Mouse (Mus musculus) kidney, embryonic 14.5 days (tissue): ENCODE measurements at regions not wholly inside any gene's neighbourhood (a gene's known extent, or its start where the extent isn't known, plus 50 kb on each side); places are given as distances from the start of the nearest gene placed in this dataset.

ENCODE experiments used
- ATAC-seq: fragments of 200-750 bp; cut with Nextera tagmentation; 2 replicates; pipeline ENCODE4 v1.8.0; 2017; ENCODE audit warnings: moderate number of reproducible peaks, mild to moderate bottlenecking, moderate TSS enrichment, moderate library complexity; ENCODE audit not compliant: low FRiP score, low TSS enrichment
- H3K27ac ChIP-seq: fragments of 300-500 bp; sonication (generic); 2 replicates; pipeline ENCODE4 v1.5.1; 2014; ENCODE audit warnings: low read depth, mild to moderate bottlenecking, low read length, moderate library complexity, mixed read lengths
- H3K27me3 ChIP-seq: fragments of 300-500 bp; sonication (generic); 2 replicates; pipeline ENCODE4 v1.6.1; 2014; ENCODE audit warnings: mild to moderate bottlenecking, low read length; ENCODE audit not compliant: control insufficient read depth, insufficient read depth
- H3K36me3 ChIP-seq: fragments of 300-500 bp; sonication (generic); 2 replicates; pipeline ENCODE4 v1.6.1; 2014; ENCODE audit warnings: low read length, mixed read lengths; ENCODE audit not compliant: control insufficient read depth, insufficient read depth
- H3K4me1 ChIP-seq: fragments of 300-500 bp; sonication (generic); 2 replicates; pipeline ENCODE4 v1.6.1; 2014; ENCODE audit warnings: low read length, mixed read lengths; ENCODE audit not compliant: control insufficient read depth, insufficient read depth
- H3K4me2 ChIP-seq: fragments of 300-500 bp; sonication (generic); replicated peaks from 2 replicates; pipeline ENCODE4 v1.6.1; 2014; ENCODE audit warnings: low read depth, mild to moderate bottlenecking, low read length
- H3K4me3 ChIP-seq: fragments of 300-500 bp; sonication (generic); 2 replicates; pipeline ENCODE4 v1.5.1; 2014; ENCODE audit warnings: mild to moderate bottlenecking, low read length
- H3K9ac ChIP-seq: fragments of 300-500 bp; sonication (generic); 2 replicates; pipeline ENCODE4 v1.6.1; 2014; ENCODE audit warnings: low read depth, mild to moderate bottlenecking, low read length, moderate library complexity
- H3K9me3 ChIP-seq: fragments of 300-500 bp; sonication (generic); 2 replicates; pipeline ENCODE4 v1.6.1; 2016; ENCODE audit warnings: low read length; ENCODE audit not compliant: control insufficient read depth
- WGBS: fragments of 180-500 bp; shearing (Covaris S2); extraction: QIAGEN DNeasy Blood & Tissue Kit; methylation state at CpG from one replicate; pipeline ENCODE4 v1.1.7; 2014; 5-methylcytosine and 5-hydroxymethylcytosine counted together

- Histone ChIP-seq H3K9ac (no peak overlapping the region), H3K27me3 (no peaks in the 10 kb centered on the region), H3K36me3 (no peaks in the 10 kb centered on the region), H3K4me2 (no peak overlapping the region), H3K27ac (no peak overlapping the region), H3K4me1 (no peaks in the 10 kb centered on the region), H3K4me3 (no peak overlapping the region), H3K9me3 (no peaks in the 10 kb centered on the region)
- 83% methylated on average over 1 of the region's 1 CpGs for WGBS
- ATAC-seq = no peak
Measured at GRCm38 (mm10) chr16:24192013-24192412, 201.3 kb upstream of the Lpp start.

DNA sequence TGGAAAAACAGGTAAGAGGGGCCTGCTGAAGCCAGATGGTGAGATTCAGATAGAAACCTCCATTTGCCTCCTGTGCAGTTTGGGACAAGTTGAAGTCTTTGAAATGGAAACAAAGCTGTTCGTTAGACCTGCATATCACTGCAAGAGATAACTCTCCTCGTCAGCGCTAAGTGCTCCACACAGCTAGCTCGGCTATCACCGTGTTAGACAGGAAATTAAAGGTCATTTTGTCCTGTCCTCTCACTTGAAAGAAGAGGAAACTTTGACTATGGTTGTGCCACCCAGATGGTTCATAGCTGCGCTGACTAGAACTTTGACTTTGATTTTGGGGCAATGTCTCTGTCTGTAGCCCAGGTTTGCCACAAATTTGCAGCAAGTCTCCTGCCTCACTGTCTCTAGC, 198.5 kb upstream of the Bcl6 start:
- Histone ChIP-seq H3K9me3 (no peaks in the 10 kb centered on the region), H3K9ac (no peak overlapping the region), H3K27ac (no peak overlapping the region), H3K27me3 (no peaks in the 10 kb centered on the region), H3K36me3 (no peaks in the 10 kb centered on the region), H3K4me3 (no peak overlapping the region), H3K4me2 (no peak overlapping the region), H3K4me1 (no peaks in the 10 kb centered on the region)
- no peak for ATAC-seq
- WGBS = 61% methylated on average over 6 of the region's 6 CpGs

GRCm38 (mm10) chr16:24185989-24186388, 197.3 kb upstream of the Bcl6 start:
- no peak overlapping the region for H3K27ac ChIP-seq
- no peaks in the 10 kb centered on the region for H3K36me3 ChIP-seq
- H3K9me3 ChIP-seq = no peaks in the 10 kb centered on the region
- no peaks in the 10 kb centered on the region for H3K27me3 ChIP-seq
- no peak overlapping the region for H3K4me2 ChIP-seq
- H3K9ac ChIP-seq = no peak overlapping the region
- no peak overlapping the region for H3K4me3 ChIP-seq
- H3K4me1 ChIP-seq = no peaks in the 10 kb centered on the region
- no peak for ATAC-seq
- 39% methylated on average over 6 of the region's 6 CpGs for WGBS

GRCm38 (mm10) chr16:24184846-24185245, 196.2 kb upstream of the Bcl6 start:
- H3K4me1 ChIP-seq = no peaks in the 10 kb centered on the region
- H3K4me2 ChIP-seq = no peak overlapping the region
- no peaks in the 10 kb centered on the region for H3K27me3 ChIP-seq
- WGBS = 83% methylated on average over 4 of the region's 4 CpGs
- H3K9ac ChIP-seq = no peak overlapping the region
- no peaks in the 10 kb centered on the region for H3K9me3 ChIP-seq
- H3K4me3 ChIP-seq = no peak overlapping the region
- ATAC-seq = no peak
- no peak overlapping the region for H3K27ac ChIP-seq
- H3K36me3 ChIP-seq = no peaks in the 10 kb centered on the region

GRCm38 (mm10) chr16:24183216-24183615, 194.6 kb upstream of the Bcl6 start:
- WGBS = 74% methylated on average over 3 of the region's 3 CpGs
- Histone ChIP-seq H3K36me3 (no peaks in the 10 kb centered on the region), H3K9me3 (no peaks in the 10 kb centered on the region), H3K4me1 (no peaks in the 10 kb centered on the region), H3K9ac (no peak overlapping the region), H3K4me3 (no peak overlapping the region), H3K4me2 (no peak overlapping the region), H3K27me3 (no peaks in the 10 kb centered on the region), H3K27ac (no peak overlapping the region)
- no peak for ATAC-seq

GRCm38 (mm10) chr16:24181388-24181787, 192.7 kb upstream of the Bcl6 start:
- H3K36me3 ChIP-seq = no peaks in the 10 kb centered on the region
- no peak overlapping the region for H3K27ac ChIP-seq
- no peaks in the 10 kb centered on the region for H3K4me1 ChIP-seq
- no peak overlapping the region for H3K9ac ChIP-seq
- H3K9me3 ChIP-seq = no peaks in the 10 kb centered on the region
- no peak overlapping the region for H3K4me2 ChIP-seq
- no peak for ATAC-seq
- no peaks in the 10 kb centered on the region for H3K27me3 ChIP-seq
- H3K4me3 ChIP-seq = no peak overlapping the region
- whole genome bisulfite sequencing = 92% methylated on average over 3 of the region's 3 CpGs

DNA sequence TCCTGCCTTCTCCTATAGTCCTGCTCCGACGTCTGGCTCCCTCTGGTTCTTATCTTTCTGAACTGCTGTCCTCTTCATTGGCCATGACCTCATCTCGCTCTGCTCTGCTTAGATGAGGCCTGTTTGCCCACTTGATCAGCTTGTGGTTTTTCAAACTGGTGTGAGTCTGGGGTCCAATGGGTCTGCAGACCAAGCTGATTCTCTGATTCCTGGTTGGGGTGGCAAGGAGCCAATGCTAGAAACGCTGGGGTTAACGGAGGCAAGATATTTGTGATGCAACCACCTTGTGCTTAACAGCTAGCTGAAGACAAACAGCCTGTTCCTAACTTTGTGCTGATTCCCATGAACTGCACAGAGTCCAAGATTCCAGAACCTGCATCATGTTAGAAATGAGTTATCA, 192.0 kb upstream of the Bcl6 start:
- no peaks in the 10 kb centered on the region for H3K36me3 ChIP-seq
- H3K27me3 ChIP-seq = no peaks in the 10 kb centered on the region
- no peak overlapping the region for H3K4me2 ChIP-seq
- H3K9me3 ChIP-seq = no peaks in the 10 kb centered on the region
- H3K4me3 ChIP-seq = no peak overlapping the region
- 85% methylated on average over 5 of the region's 5 CpGs for WGBS
- no peaks in the 10 kb centered on the region for H3K4me1 ChIP-seq
- ATAC-seq = no peak
- H3K9ac ChIP-seq = no peak overlapping the region
- no peak overlapping the region for H3K27ac ChIP-seq

- H3K9ac ChIP-seq = no peak overlapping the region
- no peak overlapping the region for H3K4me2 ChIP-seq
- H3K36me3 ChIP-seq = no peaks in the 10 kb centered on the region
- H3K27ac ChIP-seq = no peak overlapping the region
- WGBS = 65% methylated on average over 2 of the region's 2 CpGs
- H3K4me3 ChIP-seq = no peak overlapping the region
- ATAC-seq = no peak
- no peaks in the 10 kb centered on the region for H3K9me3 ChIP-seq
- no peaks in the 10 kb centered on the region for H3K4me1 ChIP-seq
- no peaks in the 10 kb centered on the region for H3K27me3 ChIP-seq
Measured at GRCm38 (mm10) chr16:24177564-24177963, 188.9 kb upstream of the Bcl6 start.

GRCm38 (mm10) chr16:24177131-24177530, 188.5 kb upstream of the Bcl6 start:
- H3K4me2 ChIP-seq = no peak overlapping the region
- no peaks in the 10 kb centered on the region for H3K9me3 ChIP-seq
- no peaks in the 10 kb centered on the region for H3K27me3 ChIP-seq
- H3K36me3 ChIP-seq = no peaks in the 10 kb centered on the region
- no peak overlapping the region for H3K27ac ChIP-seq
- H3K4me3 ChIP-seq = no peak overlapping the region
- H3K4me1 ChIP-seq = no peaks in the 10 kb centered on the region
- ATAC-seq = no peak
- no peak overlapping the region for H3K9ac ChIP-seq
- WGBS = 80% methylated on average over 7 of the region's 7 CpGs

GRCm38 (mm10) chr16:24176057-24176456, 187.4 kb upstream of the Bcl6 start:
- 57% methylated on average over 2 of the region's 2 CpGs for WGBS
- ATAC-seq = no peak

More at GRCm38 (mm10) chr16:24176057-24176456, 187.4 kb upstream of the Bcl6 start:
- H3K9me3 ChIP-seq = no peaks in the 10 kb centered on the region
- H3K4me1 ChIP-seq = no peaks in the 10 kb centered on the region
- H3K4me3 ChIP-seq = no peak overlapping the region
- no peaks in the 10 kb centered on the region for H3K27me3 ChIP-seq
- no peak overlapping the region for H3K27ac ChIP-seq
- H3K4me2 ChIP-seq = no peak overlapping the region
- H3K9ac ChIP-seq = no peak overlapping the region
- H3K36me3 ChIP-seq = no peaks in the 10 kb centered on the region
